In the genomic region with DNA sequence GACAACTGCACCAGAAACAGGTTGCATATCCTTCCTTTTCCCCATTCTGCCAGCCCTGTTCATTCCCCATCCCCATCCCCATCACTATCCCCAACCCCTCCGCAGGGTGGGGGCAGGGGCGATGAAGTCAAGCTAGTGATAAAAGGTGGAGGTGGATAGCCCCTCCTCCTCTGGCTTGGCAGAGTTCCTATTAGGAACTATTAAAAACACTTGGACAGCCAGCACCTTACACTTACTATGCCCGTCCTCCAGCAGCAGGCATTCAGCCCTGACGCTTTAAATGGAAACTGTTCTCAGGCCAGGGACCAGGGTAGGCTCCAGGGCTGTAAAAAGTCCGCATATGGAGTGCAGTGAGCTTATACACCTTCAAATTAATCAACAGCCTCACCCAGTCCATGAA, we compare ENCODE assay signal across 8 mouse cellular contexts. TPM values are rescaled to one million over a fixed set of nuclear protein-coding genes. Genes with fewer than 3 reads are reported as not detected.
A peak's percentile ranks its signal among the peaks of the same experiment; 100 is the strongest.
DNase-seq lines count a peak whose midpoint lies in the region; ATAC-seq and TF ChIP-seq lines count a peak whose summit lies in the region.

No protein-coding gene starts in this region.

- no peak overlapping the region; the same call in 1 of the 2 replicates for H3K9ac ChIP-seq in hindbrain, postnatal 0 days (replicated peaks; ENCODE audit: low read length)
- H3K9ac ChIP-seq in midbrain, embryonic 15.5 days: no peak overlapping the region

- H3K4me2 ChIP-seq in hindbrain, postnatal 0 days (ENCODE audit: low read depth, low read length): peak overlapping the region; percentile 93
- peak overlapping the region; percentile 83 for H3K4me2 ChIP-seq in midbrain, embryonic 15.5 days

- no peaks in the 10 kb centered on the region for H3K36me3 ChIP-seq in hindbrain, postnatal 0 days (ENCODE audit: insufficient read depth, low read length)
- H3K36me3 ChIP-seq in midbrain, embryonic 15.5 days (replicated peaks): no peaks in the 10 kb centered on the region

- intact Hi-C loops in gastrocnemius, postnatal 36 days (cut with DNase I): no loop called here

- ATAC-seq in hindbrain, postnatal 0 days: no peak
- ATAC-seq in midbrain, embryonic 15.5 days (replicated peaks): no peak

- peak; percentile 71 for DNase-seq in gastrocnemius, adult 18-20 months (ENCODE audit: low spot score)
- no peak for DNase-seq in gastrocnemius, postnatal 36 days
- peak; percentile 64 for DNase-seq in gastrocnemius, postnatal 25 days
- DNase-seq in hindbrain, postnatal 0 days (ENCODE audit: low spot score): peak; percentile 18
- no peak for DNase-seq in cerebellum, postnatal 36 days
- no peak for DNase-seq in cerebellum, adult 9-11 months
- no peak for DNase-seq in Muller cell, postnatal 12 days (ENCODE audit: inconsistent ontology term)

- peaks cover 14% of the 10 kb centered on the region for H3K4me1 ChIP-seq in hindbrain, postnatal 0 days (ENCODE audit: insufficient read depth, low read length)
- H3K4me1 ChIP-seq in midbrain, embryonic 15.5 days: peaks cover 30% of the 10 kb centered on the region

- TF ChIP-seq CTCF in hindbrain, postnatal 0 days (IDR thresholded peaks at IDR 0.05; ENCODE audit: low read depth): no peak

- peak overlapping the region; percentile 78 for H3K4me3 ChIP-seq in hindbrain, postnatal 0 days (ENCODE audit: low read length)
- H3K4me3 ChIP-seq in midbrain, embryonic 15.5 days: peak overlapping the region; percentile 76

- WGBS in hindbrain, postnatal 0 days: 14% methylated on average over 5 of the region's 5 CpGs
- WGBS in midbrain, embryonic 15.5 days: 7% methylated on average over 5 of the region's 5 CpGs

- no peaks in the 10 kb centered on the region for H3K27me3 ChIP-seq in hindbrain, postnatal 0 days (ENCODE audit: insufficient read depth, low read length)
- H3K27me3 ChIP-seq in midbrain, embryonic 15.5 days (replicated peaks): peaks cover 17% of the 10 kb centered on the region; the same call in 1 of the 2 replicates

- no peaks in the 10 kb centered on the region for H3K9me3 ChIP-seq in hindbrain, postnatal 0 days (ENCODE audit: low read length)
- no peaks in the 10 kb centered on the region for H3K9me3 ChIP-seq in midbrain, embryonic 15.5 days

- H3K27ac ChIP-seq in hindbrain, postnatal 0 days: no peak overlapping the region
- no peak overlapping the region for H3K27ac ChIP-seq in midbrain, embryonic 15.5 days

RNA-seq across cellular contexts. Expression of a gene that starts 2.3 kb away (rescaled TPM):
- 10 to 100 TPM; 59.2 to 63.1 TPM for total RNA-seq in gastrocnemius, adult 18-20 months (2021)
- 10 to 100 TPM; 51.0 to 60.8 TPM for total RNA-seq in gastrocnemius, postnatal 36 days (2021)
- total RNA-seq in gastrocnemius, postnatal 25 days (2021): 10 to 100 TPM; 64.0 to 64.8 TPM
- 35.1 and 45.4 TPM in 2 replicates for total RNA-seq in hindbrain, postnatal 0 days (2014; rRNA removed)
- polyA plus RNA-seq in hindbrain, postnatal 0 days (2015; fragmentation: Nextera tagmentation; extraction: Ambion mirVana): 2.4 and 3.0 TPM in 2 replicates
- polyA plus RNA-seq in midbrain, embryonic 15.5 days (2015; fragmentation: Nextera tagmentation; extraction: Ambion mirVana): 2.1 and 2.3 TPM in 2 replicates

Comparison
In these comparisons a context has a peak if more than half of its experiments do, and no peak if none do; other contexts are left out.
1. DNase-seq: peak in gastrocnemius, adult 18-20 months (single experiment), gastrocnemius, postnatal 25 days (single experiment) and hindbrain, postnatal 0 days (single experiment); none in gastrocnemius, postnatal 36 days (0 of 2), cerebellum, postnatal 36 days (0 of 2), cerebellum, adult 9-11 months (single experiment) and Muller cell, postnatal 12 days (single experiment).